Mouse (Mus musculus) c-Kit-negative CD71-positive TER-119-positive erythroid progenitor cells, embryonic 14.5 days (primary cell): ENCODE data around the gene Runx2.

ENCODE experiments used
- DNase-seq: peaks from one replicate; pipeline ENCODE4 v3.0.0-alpha.2; 2013; ENCODE audit warnings: low read depth, low spot score

The Runx2 gene

DNA sequence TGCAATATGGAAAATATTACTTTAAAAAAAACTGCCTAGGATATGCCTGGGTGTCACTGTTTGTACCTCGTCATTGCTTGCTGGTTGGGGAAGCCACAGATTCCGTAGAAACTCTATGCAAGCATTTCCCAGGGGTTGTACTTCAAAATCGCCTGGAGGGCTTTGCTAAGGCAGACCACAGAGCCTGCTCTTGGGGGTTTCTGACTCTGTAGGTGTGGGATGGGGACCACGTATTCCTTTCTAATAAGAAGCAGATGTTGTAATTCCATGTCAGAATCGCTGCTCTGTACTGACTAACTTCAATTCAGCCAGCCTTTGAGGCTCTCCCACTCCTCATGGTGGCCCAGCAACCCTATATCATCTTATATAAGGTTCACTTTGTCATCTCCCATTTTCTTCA lies 46.1 kb downstream of the Runx2 start:
- no peak for DNase-seq

DNA sequence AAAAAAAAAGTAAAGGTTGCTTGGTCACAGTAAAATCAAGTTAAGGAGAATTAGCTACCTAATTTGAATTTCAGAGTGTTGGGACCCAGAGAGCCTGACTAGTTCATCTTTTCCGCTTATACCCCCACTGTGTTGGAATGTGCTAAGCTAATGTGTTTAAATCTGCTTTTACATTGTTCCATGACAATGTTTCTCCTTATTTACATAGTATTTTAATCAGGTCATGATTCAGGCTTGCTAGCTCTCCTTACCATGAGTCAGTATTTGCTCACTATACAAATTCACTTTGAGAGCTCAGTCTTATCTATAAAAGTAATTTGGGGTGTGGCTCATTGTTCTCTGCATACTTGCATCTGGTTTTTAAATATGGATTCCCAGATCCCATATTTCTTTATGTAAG lies 47.2 kb downstream of the Runx2 start:
- DNase-seq: no peak

DNA sequence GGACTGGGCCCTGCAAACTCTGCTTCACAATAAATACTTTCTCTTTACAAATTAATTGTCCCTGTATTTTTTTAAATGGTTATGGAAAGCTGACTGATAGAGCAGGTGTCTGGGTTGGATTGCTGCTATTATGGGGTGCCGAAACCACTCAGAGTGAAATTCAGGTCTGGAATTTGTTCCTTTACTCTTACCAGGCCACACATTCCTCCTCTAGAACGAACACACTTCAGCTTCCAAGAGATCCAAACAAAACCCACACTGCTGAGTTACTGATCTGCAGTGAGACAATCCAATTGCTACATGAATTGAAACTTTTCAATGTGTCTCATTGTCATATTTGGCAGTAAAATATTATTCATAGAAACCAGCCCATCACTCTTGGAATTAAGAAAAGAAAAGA lies 47.6 kb downstream of the Runx2 start:
- no peak for DNase-seq

DNA sequence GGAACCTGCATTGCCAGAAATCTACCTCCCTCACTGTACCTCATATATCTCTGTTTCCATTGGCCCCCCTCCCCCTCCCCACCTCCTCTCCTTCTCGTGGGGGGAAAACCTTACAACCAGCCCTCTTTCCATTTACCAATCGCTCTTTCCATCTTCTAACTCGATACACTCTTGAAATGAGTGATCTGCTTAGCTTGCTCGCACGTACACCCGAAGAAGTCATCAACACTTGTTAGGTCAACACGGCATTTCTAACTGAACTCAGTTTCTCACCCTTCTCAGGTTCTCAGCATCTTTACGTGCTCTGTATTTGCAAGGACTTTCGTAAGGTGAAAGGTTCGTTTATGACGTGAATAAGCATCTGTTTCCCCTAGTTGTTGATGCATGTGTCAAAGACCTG lies 48.3 kb downstream of the Runx2 start:
- DNase-seq: no peak

DNA sequence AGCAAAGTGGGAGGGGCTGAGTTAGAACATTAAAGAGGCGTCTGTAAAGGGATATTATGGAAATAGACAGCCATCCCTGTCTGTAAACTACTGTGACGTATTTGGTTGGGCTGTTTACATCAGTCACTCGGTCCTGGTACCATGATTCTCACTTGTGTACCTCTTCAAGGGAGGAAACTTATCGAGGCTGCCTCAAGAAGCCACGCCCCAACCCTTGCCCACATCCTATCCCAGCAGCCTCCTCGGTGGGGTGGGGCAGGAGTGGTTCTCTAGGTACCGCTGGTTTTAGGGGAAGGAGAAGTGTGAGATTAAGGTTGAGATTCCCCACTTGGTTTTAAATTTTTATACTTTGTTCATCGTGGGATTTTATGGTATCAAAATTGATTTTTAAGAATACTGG lies 69.2 kb downstream of the Runx2 start:
- DNase-seq: no peak

DNA sequence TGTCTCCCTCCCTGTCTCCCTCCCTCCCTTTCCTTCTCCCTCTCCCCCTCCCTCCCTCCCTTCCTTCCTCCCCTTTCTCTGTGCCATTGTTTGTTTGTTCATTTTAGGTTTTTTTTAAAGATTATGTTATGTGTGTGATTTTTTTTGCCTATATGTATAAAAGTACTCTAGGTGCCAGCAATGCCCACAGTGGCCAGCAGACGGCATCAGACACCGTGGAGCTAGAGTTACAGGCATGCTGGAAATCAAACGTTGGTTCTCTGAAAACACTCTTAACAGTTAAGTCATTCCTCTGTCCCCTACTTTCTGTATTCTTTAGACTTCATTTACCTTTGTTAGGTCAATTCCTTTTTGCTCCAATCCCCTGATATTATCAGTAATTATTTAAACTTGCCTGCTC lies 70.8 kb downstream of the Runx2 start:
- DNase-seq: no peak

DNA sequence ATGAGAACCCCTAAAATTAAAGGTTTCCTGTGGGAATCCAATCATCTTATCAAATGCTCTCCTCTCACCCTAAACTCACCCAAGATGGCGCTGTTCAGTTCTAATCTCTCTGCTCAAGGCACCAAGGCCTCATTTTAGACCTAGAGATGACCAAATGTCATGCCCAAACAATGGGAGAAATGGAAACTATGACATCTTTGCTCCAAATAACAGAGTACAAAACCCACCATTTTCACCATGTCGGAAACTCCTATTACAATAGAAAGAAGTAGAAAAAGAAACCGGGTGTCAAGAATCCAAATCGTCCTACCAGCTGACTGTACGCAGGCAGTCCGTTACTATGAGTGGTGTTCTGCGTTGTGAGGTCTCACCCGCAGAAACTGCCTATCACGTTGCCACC lies 72.4 kb downstream of the Runx2 start:
- DNase-seq: no peak

DNA sequence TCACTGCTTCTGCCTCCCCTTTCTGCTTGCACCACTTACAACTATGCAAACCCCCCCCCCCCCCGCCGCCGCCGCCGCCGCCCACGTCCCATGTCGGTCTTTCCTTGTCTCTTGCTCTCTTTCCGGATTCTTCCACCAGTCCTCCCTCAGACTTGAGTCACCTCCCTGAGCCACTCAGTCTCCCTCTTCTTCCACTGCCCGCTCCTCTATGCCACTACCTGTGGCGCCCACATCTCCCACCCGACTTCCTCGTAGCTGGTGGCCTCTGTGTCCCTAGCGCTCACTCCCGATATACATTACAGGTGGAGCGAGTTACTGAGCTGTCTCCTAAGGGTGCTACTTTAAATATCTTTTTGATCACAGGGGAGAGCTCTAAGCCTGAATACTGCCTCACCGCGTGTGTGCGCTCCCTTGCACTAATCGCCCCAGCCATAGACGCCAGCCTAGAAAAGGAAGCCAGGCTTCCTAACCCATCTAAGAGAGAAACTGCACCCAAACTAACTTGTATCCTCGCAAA lies 76.4 kb downstream of the Runx2 start:
- DNase-seq: no peak

DNA sequence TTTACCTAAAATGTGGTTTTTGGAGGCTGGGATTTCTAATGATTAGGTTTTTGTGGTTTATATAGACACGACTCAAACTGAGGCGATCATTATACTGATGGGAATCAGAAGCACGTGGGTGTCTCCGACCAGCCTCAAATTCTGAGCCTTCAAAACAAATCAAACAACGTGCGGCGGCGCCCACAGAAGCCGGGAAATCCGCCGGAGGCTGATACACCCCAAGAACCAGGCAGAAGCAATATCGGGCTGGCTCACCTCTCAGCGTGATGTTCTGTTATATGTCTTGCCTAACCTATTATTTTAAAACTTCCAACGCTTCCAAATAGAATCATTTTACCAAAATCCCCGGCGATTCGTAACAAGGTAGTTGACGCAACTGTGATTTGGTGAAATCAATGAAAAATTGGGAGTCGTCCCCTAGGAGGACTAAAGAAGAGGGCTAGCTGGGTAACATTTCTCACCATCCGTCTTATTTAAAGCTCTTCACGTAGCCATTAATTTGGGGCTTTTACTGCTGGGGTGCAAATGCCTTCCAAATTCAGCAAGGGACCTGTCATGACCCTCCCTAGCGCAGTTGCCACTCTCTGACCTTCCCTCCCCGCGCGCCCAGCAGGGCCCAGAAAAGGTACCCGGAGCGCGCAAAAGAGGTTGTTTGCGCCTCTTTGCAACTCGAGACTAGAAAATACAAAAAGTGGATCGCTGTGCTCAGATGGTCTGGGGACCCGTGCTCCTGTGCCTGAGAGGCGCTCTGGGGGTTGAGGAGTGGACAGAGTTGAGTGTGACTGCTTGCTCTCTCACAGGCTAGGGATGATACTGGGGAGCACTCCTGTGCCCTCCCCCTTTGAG lies 77.1 kb downstream of the Runx2 start:
- no peak for DNase-seq

DNA sequence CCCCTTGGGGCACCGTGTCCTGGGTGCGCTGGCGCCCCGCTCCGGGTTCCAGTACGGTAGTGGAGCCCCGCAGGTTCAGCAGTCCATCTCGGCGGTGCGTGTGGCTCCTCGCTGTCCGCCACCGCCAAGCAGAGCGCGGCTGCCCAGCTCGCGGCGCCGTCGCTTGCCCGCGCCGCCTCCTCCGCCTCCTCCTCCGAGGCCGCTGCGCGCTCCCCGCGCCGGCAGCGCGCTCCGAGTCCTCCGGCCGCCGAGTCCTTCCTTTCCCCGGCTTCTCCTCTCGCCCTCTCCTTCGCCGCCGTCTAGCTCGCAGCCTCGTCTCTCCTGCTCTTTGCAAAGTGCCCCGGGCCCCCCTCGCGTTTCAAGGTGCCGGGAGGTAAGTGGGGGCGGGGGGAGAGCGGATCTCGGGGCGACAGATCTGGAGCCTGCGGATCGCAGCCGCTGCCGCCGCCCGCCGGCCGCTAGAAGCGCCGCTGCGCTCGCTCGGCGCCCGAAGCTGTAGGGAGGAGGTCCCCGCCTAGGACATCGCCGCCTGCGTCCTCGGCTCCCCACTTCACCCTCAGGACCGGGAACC lies 78.5 kb downstream of the Runx2 start:
- DNase-seq: no peak

DNA sequence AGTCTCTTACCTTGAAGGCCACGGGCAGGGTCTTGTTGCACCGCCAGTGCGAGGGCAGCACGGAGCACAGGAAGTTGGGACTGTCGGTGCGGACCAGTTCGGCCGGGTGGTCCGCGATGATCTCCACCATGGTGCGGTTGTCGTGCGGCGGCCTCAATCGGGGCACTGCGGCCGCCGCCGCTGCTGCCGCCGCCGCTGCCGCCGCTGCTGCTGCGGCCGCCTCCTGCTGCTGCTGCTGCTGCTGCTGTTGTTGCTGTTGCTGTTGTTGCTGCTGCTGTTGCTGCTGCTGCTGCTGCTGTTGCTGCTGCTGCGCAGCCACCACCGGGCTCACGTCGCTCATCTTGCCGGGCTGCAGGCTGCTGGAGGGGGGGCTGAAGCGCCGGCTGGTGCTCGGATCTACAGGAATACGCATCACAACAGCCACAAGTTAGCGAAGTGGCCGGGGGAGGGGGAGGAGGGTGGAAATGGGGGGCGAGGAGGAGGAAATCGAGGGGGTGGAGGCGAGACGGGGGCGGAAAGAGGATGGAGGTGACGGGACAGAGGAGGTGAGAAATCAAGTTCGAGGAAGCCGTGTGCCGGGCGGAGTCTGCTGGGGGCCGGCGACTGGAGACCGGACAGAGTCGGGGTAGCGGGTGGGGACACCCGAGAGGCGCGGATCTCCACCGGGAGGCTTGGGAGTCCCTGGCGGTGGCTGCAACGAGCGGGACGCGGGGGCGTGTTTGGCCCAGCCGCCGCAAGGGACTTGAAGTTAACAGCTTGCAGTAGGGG lies 79.2 kb downstream of the Runx2 start:
- DNase-seq: no peak

DNA sequence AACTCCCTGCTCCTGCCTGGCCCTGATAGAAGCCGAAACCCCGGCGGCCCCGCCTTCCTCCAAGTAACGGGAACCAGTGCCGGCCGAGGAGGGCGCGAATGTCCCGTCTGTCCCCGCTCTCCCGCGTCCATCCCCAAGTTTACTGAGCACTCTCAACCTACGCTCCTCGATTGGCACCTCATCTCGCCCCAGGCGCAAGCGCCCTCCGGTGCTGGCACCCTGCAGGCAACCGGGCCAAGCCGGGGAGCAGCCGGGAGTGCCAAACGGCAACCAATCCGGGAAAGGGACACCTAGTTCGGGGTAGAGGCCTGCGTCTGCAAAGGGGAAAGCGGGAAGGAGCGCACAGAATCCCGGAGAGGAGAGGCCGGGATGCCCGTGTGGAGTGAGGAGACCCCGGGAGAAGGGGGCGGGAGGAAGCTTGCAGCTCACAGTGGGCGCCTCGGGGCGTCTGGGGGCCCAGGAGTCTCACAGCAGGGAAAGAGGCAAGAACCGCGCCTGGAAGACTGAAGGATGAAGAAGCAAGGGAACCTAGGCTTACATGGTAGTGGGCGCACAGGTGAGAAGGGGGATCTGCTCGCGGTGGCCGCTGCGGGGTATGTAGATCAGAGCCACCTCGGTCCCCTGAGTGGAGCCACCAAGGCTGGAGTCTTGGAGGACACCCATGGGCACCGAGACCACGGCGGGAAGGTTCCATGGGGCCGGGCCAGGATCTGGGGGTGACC lies 79.9 kb downstream of the Runx2 start:
- no peak for DNase-seq

DNA sequence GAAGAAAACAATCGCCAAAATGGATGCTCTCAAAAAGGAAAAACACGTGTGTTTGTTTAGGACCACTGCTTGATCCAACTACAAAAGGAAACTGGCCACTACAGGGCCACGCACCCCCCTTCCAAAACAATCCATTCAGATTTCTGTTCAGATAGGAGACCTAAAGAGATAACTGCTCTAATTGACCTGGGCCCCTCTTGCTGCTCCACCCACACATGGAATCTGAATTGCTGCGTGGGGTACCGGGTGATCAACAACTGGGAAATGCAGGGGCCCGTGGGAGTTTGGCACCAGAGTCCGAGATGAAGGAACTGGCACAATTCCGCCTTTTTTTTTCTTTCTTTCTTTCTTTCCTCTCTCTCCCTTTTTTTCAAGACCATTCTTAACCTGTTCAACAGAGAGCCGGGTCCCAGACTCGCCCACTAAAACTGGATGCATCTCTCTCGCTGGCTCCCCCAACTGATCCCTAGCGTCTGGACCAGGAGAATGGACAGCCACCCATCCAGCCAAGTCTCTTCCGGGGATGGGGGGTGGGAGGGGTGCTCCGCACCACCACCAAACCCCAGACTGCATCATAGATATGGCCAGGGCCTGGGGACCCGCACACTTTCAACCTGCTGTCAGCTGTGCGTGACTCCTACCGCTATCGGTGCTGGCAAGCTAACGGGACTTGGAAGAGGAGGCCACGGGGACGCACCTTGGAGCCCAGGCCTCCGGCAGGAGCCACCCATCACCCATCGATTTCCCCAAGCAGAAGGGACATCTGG lies 80.9 kb downstream of the Runx2 start:
- no peak for DNase-seq

DNA sequence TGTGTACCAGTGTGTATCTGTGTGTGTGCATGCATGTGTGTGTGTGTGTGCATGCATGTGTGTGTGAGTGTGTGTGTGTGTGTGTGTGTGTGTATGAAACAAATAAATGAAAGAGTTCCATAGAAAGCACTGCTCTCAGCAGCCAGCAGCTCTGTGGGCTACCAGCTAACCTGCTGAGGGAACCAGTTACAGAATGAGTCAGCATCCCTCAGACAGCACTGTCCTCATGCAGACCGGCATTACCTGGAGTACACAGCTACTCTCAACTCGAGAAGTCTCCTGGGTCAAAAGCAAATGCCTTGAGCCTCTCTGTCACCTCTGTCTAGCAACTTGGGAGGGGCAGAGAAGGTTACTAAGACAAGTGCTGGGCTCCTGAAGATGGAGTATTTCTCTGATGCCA lies 86.1 kb downstream of the Runx2 start:
- DNase-seq: no peak

DNA sequence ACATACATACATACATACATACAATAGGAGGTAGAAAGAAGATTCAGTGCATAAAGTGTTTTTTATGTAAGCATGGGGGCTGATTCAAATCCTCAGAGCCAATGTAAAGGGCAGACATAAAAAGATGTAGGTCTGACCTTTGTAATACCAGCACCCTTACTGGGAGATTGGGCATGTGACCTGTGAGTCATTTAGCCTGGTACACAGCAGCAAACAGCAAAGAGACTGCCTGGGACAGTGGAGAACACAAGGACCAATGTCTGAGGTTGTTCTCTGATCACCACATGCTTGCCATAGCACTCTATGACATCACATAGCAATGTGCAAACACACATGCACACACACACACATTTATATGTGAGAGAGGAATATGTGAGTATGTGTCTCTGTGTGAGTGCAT lies 86.9 kb downstream of the Runx2 start:
- DNase-seq: no peak

DNA sequence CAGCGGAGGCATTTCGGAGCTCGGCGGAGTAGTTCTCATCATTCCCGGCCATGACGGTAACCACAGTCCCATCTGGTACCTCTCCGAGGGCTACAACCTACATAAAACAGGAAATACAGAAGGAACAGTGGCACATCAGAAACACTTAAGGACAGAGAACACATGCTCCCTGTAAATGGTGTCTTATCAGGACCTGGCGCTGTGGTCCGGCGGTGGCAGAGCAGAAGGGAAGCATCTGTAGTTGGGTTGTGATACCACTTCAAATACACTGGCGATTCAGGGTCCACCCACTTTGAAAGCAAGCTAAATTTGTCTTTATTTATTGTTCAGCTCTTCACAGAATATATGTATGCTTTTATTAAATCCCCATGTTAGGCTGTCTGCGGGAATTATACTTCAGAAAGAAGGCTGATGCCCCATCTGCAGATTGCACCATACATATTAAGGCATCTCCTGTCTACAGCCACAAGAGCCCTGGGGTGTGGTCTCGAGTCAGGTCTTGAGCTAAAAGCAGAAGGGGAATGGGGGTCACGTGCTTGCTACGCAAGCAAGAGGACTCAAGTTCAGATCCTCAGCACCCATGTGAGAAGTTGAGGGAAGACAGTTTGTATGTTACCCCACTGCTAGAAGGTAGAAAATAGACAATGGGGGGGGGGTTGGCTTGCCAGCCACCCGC lies 89.7 kb downstream of the Runx2 start:
- no peak for DNase-seq

DNA sequence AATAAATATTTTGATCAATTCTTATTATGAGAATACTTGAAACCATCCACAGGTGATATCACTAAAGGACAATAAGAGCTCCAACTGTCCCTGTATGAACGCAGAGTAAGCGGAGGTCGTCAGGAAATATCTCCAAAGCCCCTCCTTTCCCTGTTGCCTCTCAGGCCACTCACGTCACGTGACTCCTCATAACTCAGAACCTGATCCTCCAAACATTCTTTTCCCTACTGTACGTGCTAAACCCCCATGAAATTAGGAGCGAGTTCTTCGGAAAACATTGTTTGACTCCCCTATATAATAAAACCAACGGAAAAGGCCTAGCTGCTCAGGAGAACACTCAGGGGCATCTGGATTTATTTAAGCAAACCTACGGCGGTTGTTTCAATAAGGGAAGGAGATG lies 90.3 kb downstream of the Runx2 start:
- no peak for DNase-seq

DNA sequence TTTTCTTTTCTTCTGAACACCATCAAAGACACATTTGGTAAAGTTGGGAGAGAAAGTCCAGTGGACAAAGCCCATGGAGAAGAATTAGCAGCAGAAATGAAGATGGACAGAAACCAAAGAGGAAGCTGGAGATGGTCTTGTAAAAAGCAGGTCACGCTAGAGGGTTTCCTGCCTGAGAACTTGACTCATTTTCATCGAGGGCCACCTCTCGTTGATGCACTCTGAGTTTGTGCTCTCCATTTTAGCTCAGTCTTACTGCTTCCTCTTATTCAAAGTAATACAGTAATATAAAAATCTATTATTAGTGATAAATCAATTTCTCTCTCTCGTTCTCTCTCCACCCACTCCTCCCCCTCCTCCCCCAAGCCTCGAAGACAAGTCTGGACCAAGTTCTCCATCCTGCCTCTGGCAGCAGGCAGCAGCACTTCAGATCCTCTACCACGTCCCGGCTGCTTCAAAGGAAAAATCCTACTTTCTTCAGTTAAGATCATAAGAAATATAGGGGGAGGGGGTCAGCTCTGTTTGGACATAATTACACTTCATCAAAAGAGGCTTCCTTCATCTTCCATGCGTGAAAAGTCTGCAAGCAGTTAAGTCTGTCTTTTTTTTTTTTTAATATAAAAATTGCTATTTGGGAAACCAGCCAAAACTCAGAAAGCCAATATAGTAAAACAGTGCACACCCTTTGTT lies 92.3 kb downstream of the Runx2 start:
- no peak for DNase-seq

DNA sequence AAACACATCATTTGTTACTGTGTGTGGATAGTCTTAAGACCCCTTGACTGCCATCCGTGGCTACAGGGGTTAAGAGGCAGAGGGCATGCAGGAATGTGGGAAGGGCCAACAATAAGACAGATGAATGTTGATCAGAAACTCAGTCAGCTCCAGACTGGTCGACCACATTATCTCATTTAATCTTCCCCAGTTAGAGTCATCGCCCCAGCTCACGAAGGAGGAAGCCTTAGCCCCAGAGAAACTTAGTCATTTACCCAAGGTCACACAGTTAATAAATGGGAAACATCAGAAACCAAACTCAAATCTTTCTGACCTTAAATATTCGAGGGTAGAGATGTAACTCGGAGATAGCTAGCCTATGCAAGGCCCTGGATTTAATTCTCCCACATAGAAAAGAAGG lies 96.0 kb downstream of the Runx2 start:
- no peak for DNase-seq

DNA sequence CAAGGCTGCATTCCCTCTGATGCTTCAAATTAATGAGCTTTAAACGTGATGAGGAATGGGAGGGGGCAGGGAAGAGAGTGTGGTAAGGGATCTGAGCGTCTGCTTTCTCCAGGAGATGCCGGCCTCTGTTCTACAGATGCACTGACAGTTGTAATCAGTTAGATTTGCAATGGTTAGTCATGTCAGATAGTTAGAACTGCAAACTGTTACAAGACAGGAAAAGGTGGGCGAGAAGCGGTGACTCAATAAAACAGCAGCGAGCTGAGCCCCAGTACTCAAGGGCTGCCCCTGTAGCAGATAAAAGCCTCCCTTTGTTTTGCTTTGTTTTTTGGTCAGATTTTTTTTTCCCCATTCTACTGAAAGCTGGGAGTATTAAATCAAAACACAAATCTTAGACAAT lies 96.6 kb downstream of the Runx2 start:
- DNase-seq: no peak
